Mouse (Mus musculus) kidney, adult 2 months (tissue): ENCODE data around the gene Pzp.

Experiments
- CTCF ChIP-seq: fragments of 200-500 bp; conservative IDR thresholded peaks from 2 replicates; pipeline ENCODE4 v1.5.1; 2011; ENCODE audit warnings: low read depth, mild to moderate bottlenecking, control low read depth, low read length, moderate library complexity, mixed read lengths; ENCODE audit not compliant: insufficient read depth, insufficient read length
- POLR2A ChIP-seq: fragments of 200-500 bp; IDR thresholded peaks from one replicate; pipeline ENCODE4 v1.6.1; 2011; ENCODE audit warnings: low read depth, low read length, control low read depth

DNA sequence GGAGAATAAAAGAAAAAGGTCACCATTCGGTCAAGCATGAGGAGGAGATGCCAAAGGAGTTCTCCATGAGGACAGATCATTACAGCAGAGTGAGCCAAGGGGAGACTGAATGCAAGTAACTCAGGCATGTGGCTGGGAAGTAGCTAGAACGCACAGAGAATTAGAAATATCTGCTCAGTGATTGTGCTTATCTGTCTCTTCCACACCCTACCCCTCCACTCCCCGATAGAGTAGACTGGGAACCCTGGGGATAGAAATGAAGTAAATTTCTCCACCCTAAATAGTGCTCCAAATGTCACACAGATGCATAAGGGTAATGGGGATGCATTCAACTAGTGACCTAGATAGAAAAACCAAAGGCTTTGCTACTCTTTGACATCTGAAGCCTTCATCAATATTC lies 60.0 kb downstream of the Pzp start:
- TF ChIP-seq CTCF (no peak), POLR2A (no peak)
